Mouse (Mus musculus) testis, adult 2 months (tissue): Measurements from ENCODE around the gene Zfp607b. TPM values are rescaled to one million over a fixed set of nuclear protein-coding genes. Genes with fewer than 3 reads are reported as not detected.
A peak's percentile ranks its signal among the peaks of the same experiment; 100 is the strongest.

Experiments used
- H3K27ac ChIP-seq: fragments of 200-500 bp; 2 replicates; pipeline ENCODE4 v1.5.1; 2012; ENCODE audit warnings: low read depth, low read length; ENCODE audit not compliant: control insufficient read depth, insufficient read depth
- H3K27me3 ChIP-seq: fragments of 200-500 bp; 2 replicates; pipeline ENCODE4 v1.6.1; 2012; ENCODE audit warnings: mild to moderate bottlenecking, low read length, moderate library complexity; ENCODE audit not compliant: control insufficient read depth, insufficient read depth
- H3K36me3 ChIP-seq: fragments of 200-500 bp; 2 replicates; pipeline ENCODE4 v1.6.1; 2012; ENCODE audit warnings: mild to moderate bottlenecking, low read length; ENCODE audit not compliant: control insufficient read depth, insufficient read depth
- H3K4me1 ChIP-seq: fragments of 200-500 bp; 2 replicates; pipeline ENCODE4 v1.6.1; 2012; ENCODE audit warnings: low read length; ENCODE audit not compliant: control insufficient read depth, insufficient read depth
- H3K4me3 ChIP-seq: fragments of 200-500 bp; 2 replicates; pipeline ENCODE4 v1.5.1; 2012; ENCODE audit warnings: low read depth, mild to moderate bottlenecking, low read length, moderate library complexity, mixed read lengths; ENCODE audit not compliant: control insufficient read depth
- CTCF ChIP-seq: fragments of 200-500 bp; IDR thresholded peaks from 2 replicates; pipeline ENCODE4 v1.5.1; 2012; ENCODE audit warnings: low read depth, mild to moderate bottlenecking, inconsistent platforms, low read length, moderate library complexity; ENCODE audit not compliant: control insufficient read depth, insufficient read depth, insufficient replicate concordance
- POLR2A ChIP-seq: fragments of 200-500 bp; IDR thresholded peaks from 2 replicates; pipeline ENCODE4 v1.6.1; 2012; ENCODE audit warnings: low read depth, mild to moderate bottlenecking, inconsistent platforms, low read length, moderate library complexity; ENCODE audit not compliant: control insufficient read depth
- polyA plus RNA-seq: library from polyadenylated mRNA; depleted of rRNA; stranded (reverse); fragments of >200 nt; gene quantifications from 2 replicates; pipeline ENCODE4 v1.2.3, GENCODE M21; 2012; rRNA removed

Zfp607b gene
- 27.7 and 38.1 TPM in 2 replicates for polyA plus RNA-seq

DNA sequence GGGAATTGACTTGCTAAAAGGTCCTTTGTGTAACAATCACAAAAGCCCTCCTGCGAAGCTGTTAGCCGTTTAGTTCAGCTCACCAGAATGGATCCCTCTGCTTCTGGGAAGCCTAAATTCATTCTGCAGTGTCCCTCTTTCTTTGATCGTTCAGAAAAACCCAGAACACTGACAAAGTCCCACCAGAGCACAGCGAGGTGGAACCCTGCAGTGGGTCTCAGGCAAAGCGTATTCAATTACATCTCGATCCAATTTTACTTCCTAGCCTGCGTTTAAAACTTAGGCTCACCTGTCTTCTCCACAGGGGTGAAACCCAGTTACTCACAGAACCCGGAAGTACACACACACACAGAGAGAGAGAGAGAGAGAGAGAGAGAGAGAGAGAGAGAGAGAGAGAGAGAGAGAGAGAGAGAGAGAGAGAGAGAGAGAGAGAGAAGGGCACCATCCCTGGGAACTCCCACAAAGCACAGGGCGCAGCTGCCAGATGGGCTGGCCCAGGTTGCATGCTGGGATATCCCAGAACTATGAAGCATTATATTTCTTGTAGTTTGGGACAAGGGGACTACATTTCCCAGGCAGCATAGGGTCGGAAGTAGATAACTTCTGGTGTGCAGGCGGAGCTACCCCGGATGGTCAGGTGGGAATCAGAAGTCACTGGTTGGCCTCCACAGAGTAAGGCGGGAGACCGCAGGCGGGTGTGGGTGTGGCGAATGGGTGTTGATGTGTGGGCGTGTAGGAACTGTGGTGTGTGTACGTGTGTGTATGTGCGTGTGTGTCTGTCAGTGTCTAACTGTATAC, at the start of gene Zfp607b:
Gene Zfp607b, plus strand, starts transcription at position 526 of the 798 bp plus-strand sequence.
- peak within 1 kb of the TSS; percentile 22 for H3K27ac ChIP-seq
- TF ChIP-seq POLR2A = peak; percentile 54; the same call in 1 of the 2 replicates
- no peak for TF ChIP-seq CTCF
- H3K4me1 ChIP-seq = peaks cover 12% of the 10 kb centered on the region
- H3K4me3 ChIP-seq = peak within 1 kb of the TSS; percentile 85
- no peaks in the 10 kb centered on the region for H3K27me3 ChIP-seq
- H3K36me3 ChIP-seq = no peaks in the 10 kb centered on the region

DNA sequence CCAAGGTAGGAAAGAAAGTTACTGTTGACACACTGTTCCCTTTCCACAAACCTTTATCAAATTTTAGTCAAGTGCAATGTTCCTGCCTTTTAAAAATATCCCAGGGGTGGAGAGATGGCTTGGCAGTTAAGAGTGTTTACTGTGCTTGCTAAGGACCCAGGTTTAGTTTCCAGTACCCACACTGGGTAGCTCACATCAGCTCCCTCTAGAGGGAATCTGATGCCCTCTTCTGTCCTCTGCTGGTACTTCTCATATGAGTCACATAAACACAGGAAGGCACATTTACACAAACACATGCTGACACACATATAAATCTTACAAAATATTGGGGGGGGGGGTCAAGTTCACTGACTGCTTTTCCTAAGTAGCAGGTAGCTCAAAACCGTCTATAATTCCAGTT, 44.7 kb upstream of the Zfp607b start:
- TF ChIP-seq POLR2A = no peak
- TF ChIP-seq CTCF = no peak
- Histone ChIP-seq H3K4me1 (no peaks in the 10 kb centered on the region; the same call in 1 of the 2 replicates), H3K4me3 (no peak overlapping the region), H3K27me3 (no peaks in the 10 kb centered on the region), H3K36me3 (no peaks in the 10 kb centered on the region), H3K27ac (no peak overlapping the region)

DNA sequence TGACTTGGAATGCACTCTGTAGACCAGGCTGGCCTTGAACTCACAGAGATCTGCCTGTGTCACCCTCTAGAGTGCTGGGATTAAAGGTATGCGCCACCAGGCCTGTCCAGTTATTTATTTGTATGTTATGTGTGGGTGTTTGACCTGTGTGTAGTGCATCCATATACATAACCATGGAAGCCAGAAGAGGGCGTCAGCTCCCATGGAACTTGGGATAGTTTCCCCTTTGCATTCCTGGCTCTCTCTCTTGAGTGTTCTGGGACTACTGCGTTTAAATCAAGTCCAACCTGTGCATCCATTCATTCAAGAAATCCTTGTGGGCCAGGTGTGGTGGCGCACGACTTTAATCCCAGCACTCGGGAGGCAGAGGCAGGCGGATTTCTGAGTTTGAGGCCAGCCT, 42.6 kb upstream of the Zfp607b start:
- H3K27ac ChIP-seq = no peak overlapping the region
- peaks cover 4% of the 10 kb centered on the region for H3K4me1 ChIP-seq
- no peaks in the 10 kb centered on the region for H3K36me3 ChIP-seq
- TF ChIP-seq POLR2A (no peak), CTCF (no peak)
- no peak overlapping the region for H3K4me3 ChIP-seq
- H3K27me3 ChIP-seq = no peaks in the 10 kb centered on the region

DNA sequence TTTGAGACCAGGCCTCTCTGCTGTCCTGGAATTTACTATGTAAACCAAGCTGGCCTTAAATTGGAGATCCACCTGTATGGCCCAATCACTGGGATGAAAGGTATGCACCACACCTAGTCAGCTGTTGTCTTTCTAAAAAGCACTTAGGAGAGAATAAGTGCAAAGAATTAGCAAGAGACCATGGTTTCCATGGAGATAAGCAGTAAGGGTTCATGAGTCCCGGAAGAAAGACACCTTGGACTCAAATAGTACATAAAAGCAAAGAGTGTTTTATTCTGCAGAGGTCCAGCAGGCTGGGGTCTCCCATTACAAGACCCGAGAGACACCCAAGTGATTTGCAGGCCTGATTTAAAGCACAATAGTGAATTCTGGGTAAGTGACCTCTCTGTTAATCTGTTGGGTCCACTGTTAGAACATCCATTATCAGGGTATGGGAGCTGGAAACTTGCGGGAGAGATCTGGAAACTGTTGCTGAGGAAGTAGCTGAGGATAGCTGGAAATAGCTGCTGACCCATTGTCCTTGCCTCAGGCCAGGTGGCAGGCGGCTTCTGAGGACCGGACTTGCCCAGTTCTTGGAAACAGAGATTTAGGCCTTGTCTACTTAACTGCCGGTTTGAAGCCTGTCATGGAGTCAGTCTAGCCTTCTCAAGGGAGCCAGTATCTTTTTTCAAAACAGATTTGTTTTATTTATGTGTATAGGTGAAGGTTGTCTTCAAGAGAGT, 41.7 kb upstream of the Zfp607b start:
- Histone ChIP-seq H3K4me1 (peaks cover 4% of the 10 kb centered on the region), H3K27ac (no peak overlapping the region)
- TF ChIP-seq CTCF (no peak), POLR2A (no peak)

DNA sequence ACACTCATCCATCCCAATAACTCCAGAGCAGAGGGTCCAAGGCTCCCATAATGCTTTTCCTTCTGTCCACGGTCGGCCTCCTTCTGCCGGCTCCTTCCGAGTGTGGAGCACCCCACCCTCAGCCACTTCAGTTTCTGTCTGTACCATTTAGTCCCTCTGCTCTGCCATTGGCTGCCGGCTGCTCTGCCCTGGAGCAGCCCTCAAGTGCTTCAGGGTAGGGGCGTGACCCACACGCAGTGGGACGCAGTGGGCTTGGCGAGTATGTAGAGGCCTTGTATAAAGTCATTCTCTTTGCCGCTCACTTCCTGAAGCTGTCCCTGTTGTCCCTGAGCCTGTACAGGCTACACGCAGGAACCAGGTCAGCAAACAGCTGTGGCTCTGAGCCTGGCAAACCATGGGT, 39.4 kb upstream of the Zfp607b start:
- H3K4me1 ChIP-seq = peaks cover 4% of the 10 kb centered on the region
- no peak overlapping the region for H3K27ac ChIP-seq
- H3K4me3 ChIP-seq = no peak overlapping the region
- H3K27me3 ChIP-seq = no peaks in the 10 kb centered on the region
- H3K36me3 ChIP-seq = no peaks in the 10 kb centered on the region
- TF ChIP-seq CTCF (no peak), POLR2A (no peak)

More for the DNA sequence above, 41.7 kb upstream of the Zfp607b start:
- no peaks in the 10 kb centered on the region for H3K27me3 ChIP-seq
- no peak overlapping the region for H3K4me3 ChIP-seq
- no peaks in the 10 kb centered on the region for H3K36me3 ChIP-seq

DNA sequence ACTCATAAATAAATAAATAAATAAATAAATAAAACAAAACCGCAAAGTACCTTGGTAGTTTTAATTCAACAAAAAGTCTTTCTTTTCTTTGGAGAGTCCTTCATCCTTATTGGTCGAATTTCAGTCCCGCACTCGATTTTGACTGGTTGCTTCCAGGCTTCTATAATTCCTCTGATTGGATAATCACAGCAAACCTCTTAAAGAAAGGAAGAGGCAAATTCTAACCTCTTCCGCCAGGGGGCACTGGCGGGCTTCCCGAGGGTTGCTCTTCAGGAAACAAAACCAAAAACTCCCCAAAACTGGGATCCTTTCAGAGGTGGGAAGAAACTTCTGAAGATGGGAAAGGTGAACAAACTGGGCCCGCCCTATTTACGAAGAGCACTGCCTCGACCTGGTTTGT, 38.2 kb upstream of the Zfp607b start:
- no peak overlapping the region for H3K27ac ChIP-seq
- no peaks in the 10 kb centered on the region for H3K36me3 ChIP-seq
- H3K4me1 ChIP-seq = peaks cover 4% of the 10 kb centered on the region
- no peak overlapping the region for H3K4me3 ChIP-seq
- H3K27me3 ChIP-seq = no peaks in the 10 kb centered on the region
- no peak for TF ChIP-seq POLR2A
- TF ChIP-seq CTCF = peak; percentile 58
